Mouse (Mus musculus) gastrocnemius, postnatal 36 days (tissue): ENCODE data around the gene Sigirr. TPM values are rescaled to one million over a fixed set of nuclear protein-coding genes. Genes with fewer than 3 reads are reported as not detected.

Source experiments
- DNase-seq, 2 experiments: peaks; one replicate each; pipeline ENCODE4 v3.0.0; 2022
- intact Hi-C: fragments of 180-260 bp; cut with DNase I; formaldehyde crosslinking; loops from one replicate; pipeline ENCODE4 v1.15.1; 2025
- total RNA-seq, 2 experiments: library from RNA; stranded (reverse); gene quantifications; 2 replicates each; pipeline ENCODE4 v1.2.3; 2021

Sigirr gene
- total RNA-seq, 2 experiments from 2014 or later: 1.7 to 2.0 TPM

DNA sequence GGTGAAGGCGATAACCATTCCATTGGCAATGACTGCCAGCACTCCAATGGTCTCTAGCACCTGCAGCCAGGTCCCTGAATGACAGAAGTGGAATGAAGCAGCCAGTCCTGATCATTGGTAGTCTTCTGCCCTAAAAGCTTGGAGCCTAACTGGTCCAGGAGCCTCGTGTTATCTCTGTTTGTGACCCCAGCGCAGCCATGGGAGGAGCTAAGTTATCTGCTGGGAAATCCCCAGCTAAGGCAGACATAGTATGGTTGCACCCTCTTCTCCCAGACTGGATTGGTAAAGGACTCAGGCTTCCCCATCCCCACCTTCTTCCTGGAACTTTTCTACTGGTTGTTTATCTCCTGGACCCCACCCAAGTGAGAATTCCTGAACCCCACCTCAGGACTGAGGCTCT lies 2.8 kb upstream of the Sigirr start:
- intact Hi-C loops: no loop called here

GRCm38 (mm10) chr7:141097177-141097576 lies 3.2 kb downstream of the Sigirr start:
- intact Hi-C loops: no loop called here
- no peak for DNase-seq

More for the DNA sequence above, 2.8 kb upstream of the Sigirr start:
- DNase-seq: no peak

GRCm38 (mm10) chr7:141096649-141097056 lies 3.7 kb downstream of the Sigirr start:
- intact Hi-C loops: no loop called here
- peak in 1 of 2 experiments; percentile 48 for DNase-seq

DNA sequence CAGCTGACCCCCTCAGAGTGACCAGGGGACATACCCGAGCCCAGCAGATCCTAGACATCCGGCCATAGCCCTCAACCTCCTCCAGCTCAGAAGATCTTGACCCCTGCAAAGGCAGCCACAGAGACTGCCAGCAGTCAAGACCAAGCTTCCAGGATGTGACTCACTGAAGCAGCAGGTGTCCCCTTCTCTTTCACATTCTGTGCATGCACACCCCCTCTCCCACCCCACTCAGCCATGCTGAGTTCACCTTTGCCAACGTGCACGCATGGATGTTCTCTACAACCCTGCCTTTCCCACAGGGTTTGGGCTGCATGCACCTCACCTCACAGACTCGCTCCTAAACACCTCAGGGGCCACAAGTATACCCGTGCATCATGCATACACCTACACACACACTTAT lies 4.4 kb downstream of the Sigirr start:
- intact Hi-C loops: no loop called here
- DNase-seq: no peak

DNA sequence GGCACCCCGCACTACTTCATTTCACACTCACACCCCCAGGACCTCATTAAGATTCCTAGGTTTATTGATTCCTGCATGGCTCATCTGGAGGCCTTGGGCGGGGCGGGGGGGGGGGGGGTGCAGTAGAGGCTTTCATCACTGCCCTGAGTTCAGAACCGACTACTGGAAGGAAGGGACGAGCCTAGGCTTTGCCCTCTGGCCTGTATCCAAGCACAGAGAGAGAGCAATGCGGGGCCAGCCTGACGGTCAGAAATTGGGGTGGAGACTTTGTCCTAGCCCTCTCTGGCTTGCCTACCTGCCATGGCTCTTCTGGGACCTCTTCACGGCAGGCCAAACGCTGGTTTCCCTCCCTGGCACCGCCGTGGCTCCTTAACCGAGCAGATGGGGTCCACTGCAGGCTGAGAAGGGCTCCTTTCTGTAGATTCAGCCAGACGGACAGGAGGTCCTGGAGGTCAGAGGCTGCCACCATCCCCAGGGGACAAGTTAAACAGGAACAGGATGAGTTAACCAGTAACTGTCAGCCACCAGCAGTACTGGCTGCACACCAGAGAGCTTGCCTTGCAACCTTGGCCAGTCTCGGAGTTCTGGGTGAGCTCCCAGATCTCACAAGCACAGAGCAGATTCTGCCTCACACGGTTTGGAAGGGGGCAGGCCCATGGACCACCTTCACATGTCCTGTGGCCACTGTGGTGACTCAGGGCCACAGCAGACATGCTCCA lies 5.7 kb downstream of the Sigirr start:
- intact Hi-C loops: no loop called here

DNA sequence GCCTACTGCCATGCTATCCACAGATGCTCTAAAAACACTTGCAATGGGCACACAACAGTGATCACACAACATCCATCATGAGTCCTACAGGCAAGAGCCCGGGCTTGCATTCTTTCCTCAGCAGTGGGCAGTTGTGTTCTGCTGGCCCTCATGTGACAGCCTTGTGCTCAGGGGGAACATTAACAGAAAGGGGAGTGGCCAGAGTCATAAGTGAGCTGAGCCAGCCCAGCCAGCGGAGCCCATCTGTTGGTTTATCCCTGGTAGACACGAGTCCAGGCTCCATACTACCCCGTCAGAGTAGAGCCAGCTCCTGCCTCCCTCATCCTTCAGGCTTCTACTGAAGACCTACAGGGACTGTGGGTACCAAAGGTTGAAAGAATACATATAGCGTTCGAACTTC lies 6.4 kb downstream of the Sigirr start:
- intact Hi-C loops: loop anchor here (2.0 kb wide), 1 partner anchor 29 kb away; the partner anchor contains the start of gene Ptdss2
- DNase-seq: no peak

More for the DNA sequence above, 5.7 kb downstream of the Sigirr start:
- DNase-seq: no peak

- intact Hi-C loops: loop anchor here (1.0 to 2.0 kb wide), 2 partner anchors 31 to 84 kb away; partner anchors contain the start of gene Ptdss2
- DNase-seq: peak; percentile 73 to 83
Observed at GRCm38 (mm10) chr7:141092051-141092735, 8.2 kb downstream of the Sigirr start.

GRCm38 (mm10) chr7:141090228-141090627 lies 10.1 kb downstream of the Sigirr start:
- DNase-seq: no peak
- intact Hi-C loops: no loop called here

DNA sequence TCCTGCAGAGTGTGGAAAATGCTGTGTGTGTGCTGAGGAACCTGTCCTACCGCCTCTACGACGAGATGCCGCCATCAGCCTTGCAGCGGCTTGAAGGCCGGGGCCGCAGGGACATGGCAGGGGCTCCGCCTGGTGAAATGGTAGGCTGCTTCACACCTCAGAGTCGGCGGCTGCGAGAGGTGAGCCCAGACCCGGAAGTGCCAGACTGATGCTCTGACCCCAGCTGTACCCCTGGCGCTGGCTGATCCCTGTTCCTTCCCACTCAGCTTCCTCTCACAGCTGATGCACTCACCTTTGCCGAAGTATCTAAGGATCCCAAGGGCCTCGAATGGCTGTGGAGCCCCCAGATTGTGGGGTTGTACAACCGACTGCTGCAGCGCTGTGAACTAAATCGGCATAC lies 11.9 kb downstream of the Sigirr start:
- intact Hi-C loops: no loop called here

DNA sequence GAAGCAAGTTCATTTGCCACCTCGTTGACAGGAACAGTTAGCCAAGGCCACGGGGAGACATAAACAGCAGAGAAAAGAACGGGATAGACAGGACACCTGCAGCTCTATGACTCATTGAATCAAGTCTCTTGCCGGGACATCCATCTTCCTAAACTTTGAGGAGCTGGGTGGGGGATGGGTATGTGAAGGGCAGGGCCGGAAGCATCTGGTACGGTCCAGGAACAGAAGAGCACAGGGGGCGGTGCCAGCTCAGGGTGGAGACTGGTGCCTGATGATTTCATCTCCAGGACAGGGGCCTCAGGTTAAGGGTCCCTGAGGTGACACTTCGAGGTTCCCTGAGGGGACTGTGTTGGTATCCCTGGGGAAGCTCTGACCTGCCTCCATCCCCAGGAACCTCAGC lies 12.5 kb downstream of the Sigirr start:
- intact Hi-C loops: no loop called here
- no peak for DNase-seq

More for the DNA sequence above, 11.9 kb downstream of the Sigirr start:
- DNase-seq: no peak

GRCm38 (mm10) chr7:141079481-141080449 lies 20.6 kb downstream of the Sigirr start:
- intact Hi-C loops: no loop called here
- DNase-seq: no peak

DNA sequence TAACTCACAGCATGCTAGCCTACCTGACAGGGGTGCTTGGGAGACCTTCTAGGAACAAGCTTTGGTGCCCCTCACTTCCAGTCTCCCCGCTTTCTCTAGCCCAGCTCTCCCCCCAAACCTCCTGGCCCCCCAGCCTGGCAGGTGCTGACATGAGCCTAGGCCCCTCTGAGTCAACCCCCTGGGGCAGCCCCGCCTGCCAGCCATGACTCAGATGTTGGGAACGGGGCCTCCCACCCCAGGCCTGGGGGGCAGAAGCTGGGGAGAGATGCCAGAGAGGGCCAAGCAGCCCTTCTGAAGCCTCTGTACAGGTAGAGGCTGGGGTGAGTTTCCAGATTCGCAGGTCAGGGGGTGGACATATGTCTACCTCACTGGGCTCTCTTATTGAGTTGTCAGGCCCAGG lies 21.5 kb downstream of the Sigirr start:
- DNase-seq: no peak
- intact Hi-C loops: no loop called here

DNA sequence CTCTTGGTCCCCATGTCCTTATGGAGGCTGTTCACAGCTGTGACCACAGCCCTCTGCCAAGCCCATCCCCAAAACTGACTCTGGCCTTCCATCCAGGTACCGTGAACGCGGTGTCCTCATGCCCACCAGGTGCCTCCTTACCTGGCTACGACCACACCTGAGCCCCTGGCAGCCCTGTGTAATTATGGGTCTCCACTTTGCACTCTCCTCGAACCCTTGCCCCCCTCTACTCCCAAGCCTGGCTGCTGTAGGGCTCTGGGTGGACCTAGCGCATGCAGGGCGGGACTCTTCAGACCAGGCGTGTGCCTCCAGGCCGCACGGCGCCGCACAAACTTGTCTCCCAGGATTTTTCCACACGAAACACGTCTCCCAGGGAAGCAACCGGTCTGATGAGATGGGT lies 22.5 kb downstream of the Sigirr start, which contains the start of gene Pkp3:
Pkp3 (plus strand) TSS at position 378 of the 400 bp plus-strand sequence.
- intact Hi-C loops: no loop called here
- DNase-seq: no peak

- intact Hi-C loops: no loop called here
- no peak for DNase-seq
Observed at GRCm38 (mm10) chr7:141073782-141074181, 26.6 kb downstream of the Sigirr start.

DNA sequence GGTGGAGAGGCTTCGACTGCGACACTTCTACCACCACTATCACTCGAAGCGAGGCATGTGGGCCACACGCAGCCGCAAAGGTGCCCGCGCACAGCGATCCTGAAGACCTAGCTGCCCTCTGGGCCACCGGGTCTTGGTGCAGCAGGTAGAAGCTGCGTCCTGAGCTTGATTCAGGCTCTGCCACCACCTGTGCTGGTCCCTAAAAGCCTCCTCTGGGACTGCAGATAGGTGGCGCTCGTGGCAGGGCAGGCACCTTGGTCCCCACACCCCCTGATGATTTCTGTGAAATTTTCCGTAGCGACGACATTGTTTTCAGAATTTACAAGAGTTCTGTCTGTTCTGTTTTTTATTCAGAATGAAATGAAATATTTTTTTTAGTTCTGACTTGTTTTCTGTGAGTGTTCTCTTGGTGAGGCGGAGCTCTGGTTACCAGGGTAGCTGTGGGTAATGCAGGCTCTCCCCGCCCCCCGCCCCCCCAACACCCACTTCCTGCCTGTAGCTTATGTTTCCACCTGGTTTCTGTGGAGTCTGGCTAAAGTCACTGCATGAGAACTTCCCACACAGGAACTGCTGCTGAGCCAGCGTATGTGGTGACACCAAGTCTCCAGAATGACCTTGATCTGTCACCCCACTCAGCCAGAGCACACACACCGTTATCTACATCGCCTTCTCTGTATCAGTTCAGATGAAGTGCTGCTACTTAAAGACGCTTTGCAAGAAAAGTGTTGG lies 28.2 kb downstream of the Sigirr start:
- no peak for DNase-seq
- intact Hi-C loops: no loop called here

GRCm38 (mm10) chr7:141070058-141070862 lies 30.1 kb downstream of the Sigirr start:
- DNase-seq: peak; percentile 57 to 58
- intact Hi-C loops: no loop called here

DNA sequence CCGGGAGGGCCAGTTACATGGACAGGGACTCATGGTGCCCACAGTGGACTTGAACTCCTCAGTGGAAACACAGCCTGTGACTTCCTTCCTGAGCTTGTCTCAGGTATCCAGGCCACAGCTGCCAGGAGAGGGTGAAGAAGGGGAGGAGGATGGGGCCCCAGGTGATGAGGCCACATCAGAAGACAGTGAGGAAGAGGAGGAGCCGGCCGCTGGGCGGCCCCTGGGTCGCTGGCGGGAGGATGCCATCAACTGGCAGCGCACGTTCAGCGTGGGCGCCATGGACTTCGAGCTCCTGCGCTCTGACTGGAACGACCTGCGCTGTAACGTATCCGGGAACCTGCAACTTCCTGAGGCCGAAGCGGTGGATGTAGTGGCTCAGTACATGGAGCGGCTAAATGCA lies 32.0 kb downstream of the Sigirr start:
- intact Hi-C loops: loop anchor here (5.0 kb wide), 2 partner anchors 161 to 221 kb away; partner anchors contain the start of genes Odf3 and Scgb1c1
- no peak for DNase-seq

DNA sequence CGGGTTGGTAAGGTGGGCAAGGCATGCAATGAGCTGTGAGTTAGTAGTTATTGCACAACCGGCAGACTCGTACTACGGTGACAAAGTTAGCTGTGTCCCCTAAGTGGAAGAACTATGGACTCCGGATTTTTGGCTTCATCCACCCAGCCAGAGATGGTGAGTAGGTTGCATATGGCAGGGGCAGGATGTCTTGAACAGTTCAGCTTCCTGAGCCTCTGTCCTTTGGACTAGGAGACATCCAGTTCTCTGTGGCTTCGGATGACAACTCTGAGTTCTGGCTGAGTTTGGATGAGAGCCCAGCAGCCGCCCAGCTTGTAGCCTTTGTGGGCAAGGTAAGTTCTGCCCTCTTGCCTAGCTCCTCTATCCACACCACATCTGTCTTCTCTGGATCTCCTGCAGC lies 35.8 kb downstream of the Sigirr start:
- no peak for DNase-seq
- intact Hi-C loops: no loop called here

DNA sequence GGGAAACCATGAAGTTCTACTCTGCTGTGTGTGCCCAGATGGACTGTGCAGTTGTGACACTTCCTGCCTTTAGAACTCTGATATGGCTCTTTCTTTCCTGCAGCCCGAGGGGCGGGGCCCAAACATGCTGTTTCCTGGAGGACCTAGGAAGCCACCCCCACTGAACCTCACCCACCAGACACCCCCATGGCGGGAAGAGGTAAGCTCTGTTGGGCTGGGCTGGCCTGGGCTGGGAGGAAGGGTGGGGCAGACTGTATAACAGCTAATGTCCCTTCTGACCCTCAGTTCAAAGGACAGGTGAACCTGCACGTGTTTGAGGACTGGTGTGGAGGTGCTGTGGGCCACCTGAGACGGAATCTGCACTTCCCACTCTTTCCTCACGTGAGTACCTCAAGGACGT lies 36.2 kb downstream of the Sigirr start:
- intact Hi-C loops: no loop called here

More for the DNA sequence above, 36.2 kb downstream of the Sigirr start:
- DNase-seq: no peak
